Mouse (Mus musculus) hindbrain, embryonic 10.5 days (tissue): Measurements from ENCODE around the gene Nmnat2. TPM values are rescaled to one million over a fixed set of nuclear protein-coding genes. Genes with fewer than 3 reads are reported as not detected.
A peak's percentile ranks its signal among the peaks of the same experiment; 100 is the strongest.
"Not testable (repeated sequence)": the region's sequence is repeated elsewhere in the genome, so short reads cannot be mapped to it uniquely, and the experiment has no call there.

Experiments
- DNase-seq: peaks from one replicate; pipeline ENCODE4 v3.0.0-alpha.2; 2017; ENCODE audit warnings: low spot score
- H3K27ac ChIP-seq: fragments of 300-500 bp; sonication (generic); 2 replicates; pipeline ENCODE4 v1.5.1; 2016; ENCODE audit warnings: mild to moderate bottlenecking, moderate library complexity
- H3K27me3 ChIP-seq: fragments of 300-500 bp; sonication (generic); 2 replicates; pipeline ENCODE4 v1.6.1; 2016; ENCODE audit warnings: mild to moderate bottlenecking; ENCODE audit not compliant: poor library complexity, insufficient read depth, severe bottlenecking
- H3K36me3 ChIP-seq: fragments of 300-500 bp; sonication (generic); 2 replicates; pipeline ENCODE4 v1.6.1; 2016; ENCODE audit warnings: mild to moderate bottlenecking, moderate library complexity
- H3K4me1 ChIP-seq: fragments of 300-500 bp; sonication (generic); replicated peaks from 2 replicates; pipeline ENCODE4 v1.6.1; 2016; ENCODE audit warnings: mild to moderate bottlenecking
- H3K4me3 ChIP-seq: fragments of 300-500 bp; sonication (generic); 2 replicates; pipeline ENCODE4 v1.5.1; 2016; ENCODE audit warnings: mild to moderate bottlenecking, moderate library complexity
- H3K9me3 ChIP-seq: fragments of 300-500 bp; sonication (generic); 2 replicates; pipeline ENCODE4 v1.6.1; 2016; ENCODE audit warnings: mild to moderate bottlenecking, moderate library complexity
- WGBS: fragments of 180-500 bp; shearing (Covaris S2); methylation state at CpG from one replicate; pipeline ENCODE4 v1.1.7; 2016; 5-methylcytosine and 5-hydroxymethylcytosine counted together
- polyA plus RNA-seq: library from polyadenylated mRNA; unstranded; fragments of >200 nt; fragmentation: Nextera tagmentation; extraction: Ambion mirVana; gene quantifications from 2 replicates; pipeline ENCODE4 v1.2.1, GENCODE M21; 2016

The Nmnat2 gene
- polyA plus RNA-seq, 1 experiment from 2014 or later: 20.6 TPM

GRCm38 (mm10) chr1:153075955-153076354 lies 121.2 kb downstream of the Nmnat2 start:
- Histone ChIP-seq H3K9me3 (no peaks in the 10 kb centered on the region), H3K36me3 (no peaks in the 10 kb centered on the region), H3K27ac (peak overlapping the region; percentile 64; the same call in 1 of the 2 replicates), H3K27me3 (peaks cover 57% of the 10 kb centered on the region), H3K4me3 (no peak overlapping the region), H3K4me1 (peaks cover 27% of the 10 kb centered on the region)
- no peak for DNase-seq
- WGBS: 56% methylated on average over 6 of the region's 6 CpGs

GRCm38 (mm10) chr1:153083233-153083632 lies 128.4 kb downstream of the Nmnat2 start:
- not testable (repeated sequence) for H3K27me3 ChIP-seq, H3K36me3 ChIP-seq, DNase-seq, H3K4me1 ChIP-seq, H3K27ac ChIP-seq, H3K9me3 ChIP-seq, H3K4me3 ChIP-seq
- 81% methylated on average over 8 of the region's 14 CpGs for WGBS

- H3K27me3 ChIP-seq: no peaks in the 10 kb centered on the region
These were observed 129.4 kb downstream of the Nmnat2 start for GRCm38 (mm10) chr1:153084191-153084590.

GRCm38 (mm10) chr1:153085198-153085597 lies 130.4 kb downstream of the Nmnat2 start:
- H3K27me3 ChIP-seq: no peaks in the 10 kb centered on the region
- 0 out of 2 replicates have a peak, but pooled peaks cover 3% of the 10 kb centered on the region for H3K36me3 ChIP-seq
- no peak for DNase-seq
- no peak overlapping the region; the same call in 1 of the 2 replicates for H3K27ac ChIP-seq
- no peak overlapping the region for H3K4me3 ChIP-seq
- H3K9me3 ChIP-seq: peaks cover 2% of the 10 kb centered on the region; the same call in 1 of the 2 replicates
- H3K4me1 ChIP-seq: peaks cover 6% of the 10 kb centered on the region; the same call in 1 of the 2 replicates
- WGBS: 91% methylated on average over 5 of the region's 5 CpGs

More at GRCm38 (mm10) chr1:153084191-153084590, 129.4 kb downstream of the Nmnat2 start:
- Histone ChIP-seq H3K9me3 (peaks cover 2% of the 10 kb centered on the region; the same call in 1 of the 2 replicates), H3K4me1 (peaks cover 6% of the 10 kb centered on the region; the same call in 1 of the 2 replicates), H3K27ac (no peak overlapping the region), H3K4me3 (no peak overlapping the region), H3K36me3 (0 out of 2 replicates have a peak, but pooled peaks cover 3% of the 10 kb centered on the region)
- 73% methylated on average over 6 of the region's 6 CpGs for WGBS
- no peak for DNase-seq

- no peak for DNase-seq
- H3K27me3 ChIP-seq: no peaks in the 10 kb centered on the region
- H3K4me1 ChIP-seq: peaks cover 29% of the 10 kb centered on the region
- 86% methylated on average over 5 of the region's 5 CpGs for WGBS
- 0 out of 2 replicates have a peak, but pooled peaks cover 3% of the 10 kb centered on the region for H3K36me3 ChIP-seq
- no peak overlapping the region for H3K4me3 ChIP-seq
- no peak overlapping the region for H3K27ac ChIP-seq
- peaks cover 2% of the 10 kb centered on the region; the same call in 1 of the 2 replicates for H3K9me3 ChIP-seq
These were observed 133.0 kb downstream of the Nmnat2 start for GRCm38 (mm10) chr1:153087771-153088170.

- Histone ChIP-seq H3K4me1 (peaks cover 50% of the 10 kb centered on the region), H3K36me3 (no peaks in the 10 kb centered on the region), H3K4me3 (no peak overlapping the region), H3K9me3 (no peaks in the 10 kb centered on the region), H3K27me3 (peaks cover 11% of the 10 kb centered on the region), H3K27ac (0 out of 2 replicates have a peak overlapping the region, but pooled peaks have one; percentile 17)
- DNase-seq: no peak
- 83% methylated on average over 2 of the region's 2 CpGs for WGBS
These were observed 135.3 kb downstream of the Nmnat2 start for GRCm38 (mm10) chr1:153090081-153090480.

GRCm38 (mm10) chr1:153090807-153091206 lies 136.0 kb downstream of the Nmnat2 start:
- DNase-seq: no peak
- Histone ChIP-seq H3K9me3 (no peaks in the 10 kb centered on the region), H3K27ac (peak overlapping the region; percentile 84), H3K4me3 (no peak overlapping the region), H3K36me3 (no peaks in the 10 kb centered on the region), H3K4me1 (peaks cover 54% of the 10 kb centered on the region), H3K27me3 (peaks cover 15% of the 10 kb centered on the region)
- 70% methylated on average over 4 of the region's 4 CpGs for WGBS

GRCm38 (mm10) chr1:153091438-153092236 lies 136.8 kb downstream of the Nmnat2 start:
- H3K36me3 ChIP-seq: no peaks in the 10 kb centered on the region
- H3K4me1 ChIP-seq: peaks cover 58% of the 10 kb centered on the region
- DNase-seq: peak; percentile 58
- H3K27ac ChIP-seq: peak overlapping the region; percentile 84
- H3K27me3 ChIP-seq: peaks cover 19% of the 10 kb centered on the region
- 30% methylated on average over 9 of the region's 9 CpGs for WGBS
- H3K9me3 ChIP-seq: no peaks in the 10 kb centered on the region
- H3K4me3 ChIP-seq: no peak overlapping the region

- peaks cover 19% of the 10 kb centered on the region for H3K27me3 ChIP-seq
- WGBS: 48% methylated on average over 5 of the region's 5 CpGs
These were observed 137.6 kb downstream of the Nmnat2 start for GRCm38 (mm10) chr1:153092237-153092975.

GRCm38 (mm10) chr1:153093172-153093571 lies 138.4 kb downstream of the Nmnat2 start:
- 50% methylated on average over 5 of the region's 5 CpGs for WGBS
- H3K4me3 ChIP-seq: no peak overlapping the region
- peaks cover 19% of the 10 kb centered on the region for H3K27me3 ChIP-seq
- no peaks in the 10 kb centered on the region for H3K9me3 ChIP-seq
- peaks cover 58% of the 10 kb centered on the region for H3K4me1 ChIP-seq
- H3K27ac ChIP-seq: peak overlapping the region; percentile 54; the same call in 1 of the 2 replicates
- no peak for DNase-seq
- no peaks in the 10 kb centered on the region for H3K36me3 ChIP-seq

More at GRCm38 (mm10) chr1:153092237-153092975, 137.6 kb downstream of the Nmnat2 start:
- H3K9me3 ChIP-seq: no peaks in the 10 kb centered on the region
- H3K4me3 ChIP-seq: no peak overlapping the region
- no peaks in the 10 kb centered on the region for H3K36me3 ChIP-seq
- peaks cover 57% of the 10 kb centered on the region for H3K4me1 ChIP-seq
- DNase-seq: peak; percentile 84
- H3K27ac ChIP-seq: peak overlapping the region; percentile 84

GRCm38 (mm10) chr1:153093581-153093980 lies 138.8 kb downstream of the Nmnat2 start:
- no peaks in the 10 kb centered on the region for H3K36me3 ChIP-seq
- DNase-seq: no peak
- peaks cover 62% of the 10 kb centered on the region for H3K4me1 ChIP-seq
- H3K27me3 ChIP-seq: peaks cover 19% of the 10 kb centered on the region
- 65% methylated on average over 4 of the region's 4 CpGs for WGBS
- no peak overlapping the region for H3K4me3 ChIP-seq
- H3K9me3 ChIP-seq: no peaks in the 10 kb centered on the region
- H3K27ac ChIP-seq: peak overlapping the region; percentile 50; the same call in 1 of the 2 replicates

- peak overlapping the region; percentile 50; the same call in 1 of the 2 replicates for H3K27ac ChIP-seq
- peaks cover 66% of the 10 kb centered on the region for H3K4me1 ChIP-seq
- no peaks in the 10 kb centered on the region for H3K9me3 ChIP-seq
- WGBS: 29% methylated on average over 12 of the region's 12 CpGs
- no peak overlapping the region for H3K4me3 ChIP-seq
- H3K27me3 ChIP-seq: peaks cover 19% of the 10 kb centered on the region
- H3K36me3 ChIP-seq: no peaks in the 10 kb centered on the region
- no peak for DNase-seq
These were observed 139.7 kb downstream of the Nmnat2 start for GRCm38 (mm10) chr1:153094226-153095076.
